Mouse (Mus musculus) gastrocnemius, adult 8-10 months (tissue): ENCODE results near the gene Wars2. TPM values are rescaled to one million over a fixed set of nuclear protein-coding genes. Genes with fewer than 3 reads are reported as not detected.

Experiments used
- DNase-seq, 2 experiments: peaks; one replicate each; pipeline ENCODE4 v3.0.0; 2022; ENCODE audit warnings: low spot score in 2 of 2
- microRNA-seq: library from miRNA; unstranded; fragments of <30 nt; microRNA quantifications from one replicate; pipeline ENCODE4 v1.2.0, GENCODE M21; 2022
- total RNA-seq, 4 experiments: library from RNA; stranded (reverse); gene quantifications; 2 replicates each; pipeline ENCODE4 v1.2.4; 2022

Wars2 gene
- total RNA-seq, 4 experiments from 2014 or later, result 3.3 to 5.3 (median 4.4) TPM

- DNase-seq, result no peak
These were observed 122.6 kb downstream of the Wars2 start for GRCm38 (mm10) chr3:99263471-99263903.

DNA sequence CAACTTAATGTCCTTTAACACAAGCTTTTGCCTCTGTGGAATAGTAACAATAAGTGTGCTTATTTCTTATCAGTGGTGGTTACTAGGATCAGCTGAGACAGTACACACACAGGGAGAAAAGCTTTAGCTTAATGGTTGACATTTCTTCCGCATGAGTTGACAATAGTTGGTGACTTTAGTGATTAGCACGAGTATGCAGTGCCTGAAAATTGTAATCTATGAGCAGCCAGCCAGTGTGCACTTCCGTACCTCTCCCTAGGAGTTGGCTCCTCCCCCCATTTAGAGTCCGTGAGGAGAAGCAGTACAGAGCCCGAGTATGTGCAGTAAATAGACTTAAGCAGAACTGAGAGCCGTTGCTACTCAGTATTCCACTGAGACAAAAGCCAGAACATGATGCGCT, 123.8 kb downstream of the Wars2 start:
- DNase-seq, result no peak

GRCm38 (mm10) chr3:99266752-99267303, 126.0 kb downstream of the Wars2 start:
- DNase-seq, result no peak

- no peak for DNase-seq
These were observed 137.2 kb downstream of the Wars2 start for GRCm38 (mm10) chr3:99277973-99278580.

DNA sequence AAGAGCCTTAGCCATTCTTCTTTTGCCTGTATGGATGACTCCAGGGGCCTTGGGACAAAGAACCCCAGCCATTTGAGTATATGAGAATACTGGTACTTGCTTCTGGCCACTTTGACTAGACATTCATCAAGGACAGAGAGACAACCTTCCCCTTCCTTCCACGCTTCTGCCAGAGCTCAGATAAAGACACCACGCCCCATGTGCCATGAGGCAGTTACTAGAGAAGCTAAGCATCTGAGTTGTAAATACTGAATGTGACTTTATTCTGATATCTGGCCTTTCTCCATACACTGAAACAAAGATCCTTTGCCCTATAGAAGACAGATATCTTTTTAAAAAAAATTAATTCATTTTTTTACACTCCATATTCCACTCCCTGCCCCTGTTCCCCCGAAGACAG, 138.8 kb downstream of the Wars2 start:
- DNase-seq, result no peak

- no peak for DNase-seq
These were observed 140.6 kb downstream of the Wars2 start for GRCm38 (mm10) chr3:99281453-99281852.

DNA sequence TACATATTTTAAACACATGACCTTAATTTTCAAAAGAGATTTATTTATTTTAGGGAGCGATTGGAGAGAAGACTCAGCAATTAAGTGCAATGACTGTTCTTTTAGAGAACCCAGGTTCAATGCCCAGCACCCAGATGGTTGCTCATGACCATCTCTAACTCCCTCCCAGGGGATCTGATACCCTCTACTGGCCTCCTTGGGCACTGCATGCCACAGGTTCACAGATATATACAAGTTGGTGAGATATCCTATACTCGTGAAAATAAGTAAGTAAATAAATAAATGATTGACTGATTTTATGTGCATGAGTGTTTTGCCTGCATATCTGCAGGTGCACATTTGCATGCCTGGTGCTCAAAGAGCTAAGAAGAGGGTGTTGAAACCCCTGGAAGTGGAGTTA, 147.4 kb downstream of the Wars2 start:
- DNase-seq, result no peak

Small RNA genes within 50 kb of the gene (microRNA-seq; reads per million reads assigned to microRNA genes)
- gene Mir6481, result not detected

Other genes starting within 250 kb of the Wars2 start
- not detected for gene Hao2, start 247.8 kb upstream of the Wars2 start, total RNA-seq
- gene Tbx15, start 99.3 kb downstream of the Wars2 start, total RNA-seq, result 100 to 1,000 TPM; 147 to 173 (median 156) TPM